Mouse (Mus musculus): Measurements from ENCODE around the gene Elp5.
"Not testable (repeated sequence)": the region's sequence is repeated elsewhere in the genome, so short reads cannot be mapped to it uniquely, and the experiment has no call there.

Elp5 gene

DNA sequence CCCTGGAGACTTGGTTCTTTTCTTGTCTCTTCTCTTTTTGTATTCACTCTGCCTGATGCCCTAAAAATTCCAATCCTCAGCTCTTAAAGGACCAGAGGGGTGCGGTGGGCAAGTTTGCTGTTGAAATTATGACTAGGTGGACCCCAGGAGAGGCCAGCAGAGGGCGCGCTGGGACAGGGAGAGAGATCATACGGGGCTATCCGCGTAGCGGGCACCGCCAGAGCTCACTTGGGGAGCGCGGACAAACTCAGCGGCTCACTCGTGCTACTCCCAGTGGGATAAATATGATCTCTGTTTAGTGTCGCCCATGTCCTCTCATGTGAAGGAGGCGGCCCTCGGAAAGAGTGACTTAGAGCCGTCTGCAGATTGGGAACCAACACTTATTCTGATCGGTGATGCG, 48.1 kb downstream of the Elp5 start:
- peak; percentile 91 for DNase-seq (ENCODE audit: low spot score)

DNA sequence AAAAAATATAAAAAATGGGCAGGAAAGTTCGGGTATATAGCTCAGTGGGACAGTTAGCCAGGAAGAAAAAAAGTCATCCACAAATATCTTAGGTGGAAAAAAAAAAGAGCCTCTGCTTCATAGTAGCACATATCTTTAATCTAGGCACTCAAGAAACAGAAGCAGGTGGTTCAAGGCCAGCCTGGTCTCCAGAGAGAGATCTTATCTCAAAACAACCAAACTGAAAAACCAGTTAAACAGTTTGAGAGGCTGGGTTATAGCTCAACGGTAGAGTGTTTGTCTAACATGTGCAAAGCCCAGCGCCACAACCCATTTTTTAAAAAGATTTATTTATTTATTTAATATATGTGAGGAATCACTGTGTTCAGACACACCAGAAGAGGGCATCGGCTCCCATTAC, 49.3 kb downstream of the Elp5 start:
- DNase-seq (ENCODE audit: low spot score): no peak

DNA sequence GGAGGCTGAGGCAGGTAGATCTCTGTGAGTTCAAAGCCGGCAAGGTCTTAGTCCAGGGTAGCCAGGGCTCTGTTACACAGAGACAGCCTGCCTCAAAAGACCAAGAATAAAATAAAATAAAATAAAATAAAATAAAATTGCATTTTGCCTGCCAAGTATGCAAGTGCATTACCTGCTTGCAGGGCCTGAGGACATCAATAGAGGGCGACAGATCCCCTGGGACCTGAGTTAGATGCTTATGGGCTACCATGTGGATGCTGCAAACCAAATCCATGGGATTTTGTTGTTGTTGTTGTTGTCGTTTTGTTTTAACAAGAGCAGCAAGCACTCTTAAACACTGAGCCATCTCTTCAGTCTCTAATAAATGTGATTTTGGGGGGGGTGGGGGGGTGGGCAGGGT, 50.1 kb downstream of the Elp5 start:
- DNase-seq (ENCODE audit: low spot score): no peak

DNA sequence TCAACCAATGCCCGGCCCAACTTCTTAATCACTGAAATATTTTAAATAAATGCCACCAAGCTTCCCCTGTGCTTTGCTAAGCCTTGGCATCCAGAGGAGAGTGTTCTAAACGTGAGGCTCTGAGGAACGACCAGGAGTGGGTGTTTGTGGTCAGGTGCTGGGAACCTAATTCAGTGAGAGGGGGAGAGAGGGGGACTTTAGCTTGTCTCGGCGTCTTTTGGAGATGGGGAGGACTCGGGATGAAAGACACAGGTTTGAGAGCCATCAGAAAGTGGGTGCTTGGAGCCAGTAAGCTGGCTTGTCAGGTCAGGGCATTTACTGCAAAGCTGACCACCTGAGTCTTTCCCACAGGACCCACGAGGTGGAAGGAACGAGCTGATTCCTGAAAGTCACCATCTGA, 50.5 kb downstream of the Elp5 start:
- DNase-seq (ENCODE audit: low spot score): no peak

DNA sequence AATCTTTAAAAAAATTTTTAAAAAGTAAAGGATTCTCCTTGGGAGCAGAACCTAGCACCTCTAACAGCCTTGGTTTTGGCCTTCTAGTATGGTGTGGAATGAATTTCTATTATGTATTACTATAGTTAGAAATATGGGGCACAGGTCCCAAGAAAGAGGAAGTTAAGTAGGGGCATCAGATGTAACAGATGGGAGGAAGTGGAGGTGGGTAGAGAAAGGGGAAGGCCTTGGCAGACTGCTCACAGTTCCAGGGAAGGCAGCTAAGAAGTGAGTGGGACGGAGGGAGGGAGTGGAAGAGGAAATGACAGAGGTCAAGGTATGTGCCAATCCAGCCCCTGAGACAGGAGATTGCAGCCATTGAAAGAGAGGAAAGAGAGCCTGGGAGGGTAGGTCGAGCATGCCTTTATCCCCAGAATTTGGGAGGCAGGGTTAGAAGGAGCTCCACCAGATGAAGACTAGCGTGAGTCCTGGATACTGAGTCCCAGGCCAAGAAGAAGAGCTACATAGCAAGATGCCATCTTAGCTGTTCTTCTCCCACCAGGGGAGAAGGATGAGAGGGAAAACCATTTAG, 51.3 kb downstream of the Elp5 start:
- DNase-seq (ENCODE audit: low spot score): no peak

DNA sequence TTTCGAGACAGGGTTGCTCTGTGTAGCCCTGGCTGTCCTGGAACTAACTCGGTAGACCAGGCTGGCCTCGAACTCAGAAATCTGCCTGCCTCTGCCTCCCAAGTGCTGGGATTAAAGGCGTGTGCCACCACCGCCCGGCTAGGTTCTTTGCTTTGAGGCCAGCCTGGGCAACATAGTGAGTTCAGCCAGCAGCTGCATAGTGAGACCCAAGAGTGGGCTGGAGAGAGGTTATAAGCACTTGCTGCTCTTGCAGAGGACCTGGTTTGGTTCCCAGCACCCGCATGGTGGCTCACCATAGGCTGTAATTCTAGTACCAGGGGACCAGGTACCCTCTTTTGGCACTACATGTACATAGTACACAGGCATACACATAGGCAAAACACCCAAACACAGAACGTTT, 52.1 kb downstream of the Elp5 start:
- DNase-seq (ENCODE audit: low spot score): not testable (repeated sequence)

DNA sequence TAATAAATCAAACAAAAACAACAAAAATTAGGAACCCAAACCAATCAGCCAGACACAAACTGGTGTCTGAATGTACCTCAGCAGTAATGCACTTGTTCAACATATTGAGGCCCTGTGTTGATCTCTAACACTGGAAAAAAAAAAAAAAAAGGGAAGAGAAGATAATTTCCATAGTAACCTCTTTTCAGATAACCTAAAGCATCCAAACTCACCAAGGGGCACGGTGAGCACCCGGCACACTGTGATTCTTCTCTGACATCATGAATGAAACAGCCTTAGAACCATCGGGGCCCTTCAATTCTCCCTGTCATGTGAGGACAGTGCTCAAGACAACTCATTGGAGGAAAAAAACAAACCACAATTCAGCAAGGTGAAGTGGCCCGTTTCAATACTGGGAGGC, 52.6 kb downstream of the Elp5 start:
- DNase-seq (ENCODE audit: low spot score): no peak

DNA sequence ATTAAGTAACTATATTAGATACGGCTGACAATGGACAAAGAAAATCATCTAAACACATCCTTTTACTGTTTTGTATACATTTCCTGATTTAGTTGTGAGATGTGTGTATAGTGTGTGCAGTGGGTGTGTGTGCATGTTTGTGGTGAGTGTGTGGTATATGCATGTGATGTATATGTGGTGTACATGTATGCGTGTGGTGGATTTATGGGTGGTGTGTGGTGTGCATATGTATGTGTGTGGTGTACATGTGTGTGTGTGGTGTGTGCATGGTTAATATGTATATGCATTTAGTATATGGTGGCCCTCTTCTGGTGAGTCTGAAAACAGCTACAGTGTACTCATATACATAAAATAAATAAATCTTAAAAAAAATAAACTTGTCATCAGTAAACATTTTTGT, 54.8 kb downstream of the Elp5 start:
- no peak for DNase-seq (ENCODE audit: low spot score)

DNA sequence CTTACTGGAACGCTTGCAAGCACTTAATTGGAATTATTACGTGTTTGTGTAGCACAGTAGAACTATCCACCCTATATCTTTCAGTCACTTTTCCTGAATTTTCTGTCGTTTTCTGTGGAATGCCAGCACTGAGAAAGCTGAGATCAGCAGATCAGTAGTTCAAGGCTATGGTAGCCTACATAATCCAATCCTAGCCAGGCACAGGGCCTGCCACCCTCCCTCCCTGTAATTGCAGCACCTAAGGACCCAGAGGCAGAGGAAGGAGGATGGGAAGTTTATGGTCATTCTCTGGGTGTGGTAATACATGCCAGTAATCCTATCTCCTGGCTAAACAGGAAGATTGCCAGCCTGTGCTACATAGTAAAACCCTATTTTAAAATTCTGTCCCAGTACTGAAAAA, 59.5 kb downstream of the Elp5 start:
- DNase-seq (ENCODE audit: low spot score): no peak

DNA sequence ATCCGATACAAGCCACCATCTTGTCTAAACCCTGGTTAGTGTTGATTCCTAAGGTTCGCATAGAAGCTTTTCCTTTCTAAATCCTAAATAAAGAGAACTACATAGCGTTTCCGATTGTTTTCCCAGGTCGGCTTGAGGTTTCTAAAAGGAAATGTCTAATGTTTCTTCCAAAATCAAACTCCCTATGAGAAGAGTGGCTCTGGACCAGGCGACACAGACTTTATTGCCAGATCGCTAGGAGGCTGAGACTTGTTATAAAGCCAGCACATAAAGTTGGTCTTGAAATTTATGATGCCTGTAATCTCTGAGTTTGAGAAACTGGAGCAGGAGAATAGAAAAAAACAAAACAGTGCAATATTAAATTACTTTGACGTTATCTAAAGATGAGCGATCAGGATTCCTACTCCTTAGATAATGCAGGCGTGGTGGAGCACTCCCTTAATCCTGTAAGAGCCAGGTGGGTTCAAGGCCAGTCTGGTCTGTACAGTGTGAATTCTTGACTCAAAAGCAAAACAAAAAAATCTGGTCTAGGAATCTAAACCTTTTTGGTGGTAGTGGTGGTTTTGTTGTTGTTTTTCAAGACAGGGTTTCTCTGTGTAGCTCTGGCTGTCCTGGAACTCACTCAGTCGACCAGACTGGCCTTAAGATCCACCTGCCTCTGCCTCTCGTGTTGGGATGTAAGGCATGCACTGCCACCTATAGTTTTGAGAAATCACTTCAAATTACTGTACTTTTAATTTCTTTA, 60.1 kb downstream of the Elp5 start:
- no peak for DNase-seq (ENCODE audit: low spot score)

DNA sequence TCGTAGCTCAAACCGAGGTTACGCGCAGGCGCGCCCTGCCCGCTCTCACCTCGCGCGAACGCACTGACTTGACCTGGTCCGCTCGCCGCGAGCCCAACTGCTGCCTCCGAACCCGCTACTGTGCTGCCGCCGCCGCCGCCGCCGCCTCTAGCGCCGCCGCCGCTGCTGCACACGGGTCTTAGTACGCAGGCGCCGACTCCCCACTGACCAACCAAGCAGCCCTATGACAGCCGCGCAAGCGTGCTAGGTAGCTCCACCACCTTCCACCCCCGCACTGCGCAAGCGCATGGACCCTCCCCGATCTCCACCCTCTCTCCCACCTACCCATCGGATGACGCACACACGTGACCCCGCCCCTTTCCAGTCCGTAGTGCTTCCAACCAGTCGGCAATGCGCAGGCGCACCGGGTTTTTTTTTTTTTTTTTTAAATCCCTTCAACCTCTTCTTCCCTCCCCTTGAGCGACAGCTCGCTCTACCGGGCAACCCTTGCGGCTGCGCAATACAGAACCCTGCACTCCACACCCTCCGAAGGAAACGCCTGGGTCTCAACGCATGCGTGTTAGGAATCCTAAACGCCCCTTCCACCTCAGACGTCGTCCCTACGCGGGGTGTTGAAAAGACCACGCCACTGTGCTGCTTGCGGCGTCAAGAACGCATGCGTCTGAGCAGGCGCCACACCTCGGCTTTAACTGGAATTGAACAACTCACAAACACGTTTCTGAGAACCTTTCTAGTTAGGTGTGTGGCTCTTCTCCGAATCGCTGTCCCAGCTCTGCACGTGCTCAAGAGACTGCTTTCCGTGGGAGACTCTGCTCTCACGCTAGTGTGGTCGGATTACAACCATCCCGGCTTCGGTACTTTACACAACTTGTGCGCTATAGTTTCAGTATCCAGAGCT, 61.0 kb downstream of the Elp5 start, which contains the start of gene Eif5a:
Gene Eif5a, minus strand, starts transcription at position 845 of the 898 bp plus-strand sequence.
- peak; percentile 100 for DNase-seq (ENCODE audit: low spot score)

DNA sequence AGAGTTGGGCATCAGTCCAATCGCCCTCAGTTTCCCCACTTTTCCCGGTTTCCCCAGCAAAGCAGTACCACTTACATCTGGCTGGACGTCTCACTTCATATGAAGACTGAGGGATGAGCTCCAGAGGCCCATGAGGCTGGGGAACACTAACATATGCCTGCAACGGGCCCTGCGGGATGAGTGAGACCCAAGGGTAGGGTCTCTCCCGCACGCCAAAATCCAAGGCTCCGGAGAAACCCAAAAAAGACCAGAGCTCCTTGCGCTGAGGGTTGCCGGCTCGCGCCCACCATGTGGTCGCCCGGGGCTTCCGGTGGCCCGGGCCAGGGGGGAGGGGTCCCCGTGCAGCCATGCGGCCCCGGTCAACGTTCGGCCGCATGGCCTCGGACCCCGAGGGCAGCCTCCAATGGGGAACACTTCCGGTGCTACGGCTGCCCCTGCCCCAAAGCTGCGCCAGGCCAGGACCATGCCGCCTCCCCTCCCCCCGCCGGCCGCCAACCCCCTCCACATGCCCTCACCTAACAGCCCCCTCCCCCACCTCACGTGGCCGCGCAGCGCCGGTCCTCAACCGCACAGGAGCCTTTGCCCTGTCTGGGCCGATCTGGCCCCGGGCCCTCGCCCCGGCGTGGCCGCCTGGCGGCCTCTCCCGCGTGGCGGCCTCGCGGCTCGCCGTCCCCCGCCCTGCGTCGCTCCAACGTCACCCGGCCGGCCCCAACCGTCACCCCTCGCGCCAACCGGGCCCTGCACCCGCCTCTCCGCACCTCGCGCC, 61.9 kb downstream of the Elp5 start:
- DNase-seq (ENCODE audit: low spot score): no peak

DNA sequence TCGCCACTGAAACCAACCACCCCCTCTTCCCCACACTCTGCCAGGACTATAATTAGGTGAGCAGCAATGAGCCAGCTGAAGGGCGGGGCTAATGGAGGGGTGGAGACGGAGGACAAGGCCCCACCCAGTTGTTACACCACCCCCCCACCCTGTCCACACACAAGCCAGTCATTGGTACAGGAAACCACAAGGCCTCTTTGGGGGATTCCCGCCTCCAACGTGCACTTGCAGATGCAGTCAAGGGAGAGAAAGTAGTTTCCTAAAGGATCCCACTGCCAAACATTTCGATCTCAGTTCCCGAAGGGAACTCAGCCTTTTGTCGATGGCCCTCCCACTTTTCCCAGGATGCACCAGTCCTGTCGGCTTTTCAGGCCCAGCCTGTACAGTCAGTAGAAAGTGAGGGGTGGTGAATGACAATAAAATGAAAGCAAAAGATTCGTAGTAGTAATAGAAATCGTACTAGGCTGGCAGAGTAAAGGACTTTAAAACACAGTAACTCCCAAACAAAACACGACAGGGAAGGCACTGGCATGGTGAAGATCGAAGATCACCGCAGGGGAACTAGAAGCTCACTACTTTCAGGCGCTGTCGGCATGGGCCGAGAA, 62.6 kb downstream of the Elp5 start:
- DNase-seq (ENCODE audit: low spot score): peak; percentile 92

DNA sequence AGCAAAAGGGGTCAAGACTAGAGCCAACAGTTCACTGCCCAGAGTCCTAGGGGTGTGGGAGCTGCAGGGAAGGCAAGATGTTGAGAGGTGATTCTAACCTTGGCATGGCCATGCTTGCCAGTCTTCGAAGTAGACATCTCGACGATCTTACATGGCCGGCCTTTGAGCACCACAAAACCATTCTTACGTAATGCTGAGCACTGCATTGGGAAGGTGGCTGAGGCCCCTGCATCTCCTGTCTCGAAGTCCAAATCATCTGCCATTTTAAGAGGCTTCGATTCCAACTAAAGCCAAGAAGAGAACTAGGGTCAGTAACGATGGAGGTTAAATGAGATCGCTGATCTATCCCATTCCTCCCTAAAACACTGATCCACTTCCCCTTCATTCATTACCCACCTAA, 63.3 kb downstream of the Elp5 start:
- DNase-seq (ENCODE audit: low spot score): no peak
